In genomic region chr13:101535331-101535866, GRCm38 (mm10) we compare ENCODE assay signal across 14 mouse cellular contexts.
"Had no signal": no experiment of that assay in that cellular context is flagged by ENCODE, and none has a peak within 500 bp of the region (broad histone marks: within the 10 kb centered on the region; RNA-seq: fewer than 3 reads in every experiment).

No protein-coding gene starts in this region.

- H3K9ac ChIP-seq: liver, postnatal 0 days; neural tube, embryonic 13.5 days had no signal

- ATAC-seq: inflammation-experienced regulatory T-cells, adult 6 months; intestine, postnatal 0 days; liver, postnatal 0 days; lung, postnatal 0 days had no signal

- H3K36me3 ChIP-seq: limb, embryonic 10.5 days; neural tube, embryonic 13.5 days had no signal

- DNase-seq: kidney, adult 8-10 months; liver, postnatal 0 days; lung, postnatal 36 days; right cerebral cortex, adult 18-20 months; right cerebral cortex, postnatal 25 days; thymus, postnatal 36 days had no signal

- H3K27me3 ChIP-seq: neural tube, embryonic 13.5 days had no signal

- H3K27ac ChIP-seq: kidney, postnatal 0 days; left cerebral cortex, adult 2 months; limb, embryonic 10.5 days; neural tube, embryonic 13.5 days had no signal

- H3K9me3 ChIP-seq: limb, embryonic 10.5 days; neural tube, embryonic 13.5 days had no signal

- H3K4me2 ChIP-seq: liver, embryonic 11.5 days; neural tube, embryonic 13.5 days had no signal

- H3K4me3 ChIP-seq: left cerebral cortex, adult 2 months; limb, embryonic 10.5 days; neural tube, embryonic 13.5 days had no signal
